Mouse (Mus musculus): ENCODE results near the gene Rprd2. TPM values are rescaled to one million over a fixed set of nuclear protein-coding genes. Genes with fewer than 3 reads are reported as not detected.

Rprd2 gene
- total and polyA plus RNA-seq, 3 experiments = 8.4 to 16.2 (median 12.5) TPM

GRCm38 (mm10) chr3:95716075-95716474, 102.6 kb downstream of the Rprd2 start:
- in situ Hi-C loops (cut with MboI; ENCODE audit: low pct_ligation_motif_present, low pct_unique_long_range_greater_than_20kb, low sequenced_read_pairs) (no loop called here), dilution Hi-C loops (cut with MboI; ENCODE audit: extremely low pct_ligation_motif_present, extremely low pct_unique_long_range_greater_than_20kb, low sequenced_read_pairs) (no loop called here)
- Histone ChIP-seq H3K4me1 (ENCODE audit: control insufficient read depth in 1 of 2, insufficient read depth in 2 of 2) (peaks cover 5 to 22% of the 10 kb centered on the region in 2 experiments), H3K27me3 (replicated peaks) (no peaks in the 10 kb centered on the region), H3K36me3 (replicated peaks in 1 of 2; ENCODE audit: control insufficient read depth in 1 of 2, insufficient read depth in 1 of 2, low read length in 1 of 2) (no peaks in the 10 kb centered on the region), H3K4me2 (ENCODE audit: insufficient read depth, low read depth, poor library complexity, severe bottlenecking) (no peak overlapping the region), H3K27ac (ENCODE audit: insufficient read depth, low read depth) (no peak overlapping the region), H3K4me3 (replicated peaks in 1 of 3; ENCODE audit: low read depth in 2 of 3, low read length in 2 of 3, poor library complexity in 1 of 3) (no peak overlapping the region), H3K9me3 (replicated peaks; ENCODE audit: low read length) (peaks cover 6% of the 10 kb centered on the region), H3K9ac (ENCODE audit: insufficient read depth, low read depth) (no peak overlapping the region), H3K79me2 (replicated peaks; ENCODE audit: control insufficient read depth, extremely low read depth, insufficient read depth, poor library complexity, severe bottlenecking) (no peaks in the 10 kb centered on the region)
- DNase-seq (ENCODE audit: extremely low read depth) = no peak
- TF ChIP-seq MEF2A (IDR thresholded peaks at IDR 0.05; ENCODE audit: borderline replicate concordance, low read depth, low read length) = peak; percentile 15; the same call in 1 of the 2 replicates
- TF ChIP-seq MYC (IDR thresholded peaks at IDR 0.05; ENCODE audit: low read depth, low read length) = no peak
- peak; percentile 76 for TF ChIP-seq IRF4 (IDR thresholded peaks at IDR 0.05; ENCODE audit: low read depth, low read length)
- TF ChIP-seq TBP (conservative IDR thresholded peaks at IDR 0.05; ENCODE audit: low read depth, low read length) = peak; percentile 90
- TF ChIP-seq HCFC1 (IDR thresholded peaks at IDR 0.05; ENCODE audit: low read depth, low read length) = no peak
- peak; percentile 51; the same call in 1 of the 2 replicates for TF ChIP-seq ELF1 (IDR thresholded peaks at IDR 0.05; ENCODE audit: low read depth, low read length)

Other genes with a start within 250 kb of the Rprd2 start
- 22.4 and 23.4 TPM in 2 replicates for gene Golph3l, start 229.9 kb downstream of the Rprd2 start, total RNA-seq (2012; rRNA removed)
- gene Golph3l, start 229.9 kb downstream of the Rprd2 start, total RNA-seq (2014; rRNA removed) = 35.5 and 36.9 TPM in 2 replicates
- 21.6 and 22.7 TPM in 2 replicates for gene Golph3l, start 229.9 kb downstream of the Rprd2 start, polyA plus RNA-seq (2012; ENCODE audit: insufficient read length, low read depth)
- gene Ensa, start 193.9 kb downstream of the Rprd2 start, total RNA-seq (2012; rRNA removed) = 51.5 and 53.9 TPM in 2 replicates
- 57.8 and 60.8 TPM in 2 replicates for gene Ensa, start 193.9 kb downstream of the Rprd2 start, total RNA-seq (2014; rRNA removed)
- gene Ensa, start 193.9 kb downstream of the Rprd2 start, polyA plus RNA-seq (2012; ENCODE audit: insufficient read length, low read depth) = 58.4 and 62.6 TPM in 2 replicates
- gene Mcl1, start 160.1 kb downstream of the Rprd2 start, total RNA-seq (2012; rRNA removed) = 95.9 and 114 TPM in 2 replicates
- gene Mcl1, start 160.1 kb downstream of the Rprd2 start, total RNA-seq (2014; rRNA removed) = 223 and 225 TPM in 2 replicates
- 188 and 197 TPM in 2 replicates for gene Mcl1, start 160.1 kb downstream of the Rprd2 start, polyA plus RNA-seq (2012; ENCODE audit: insufficient read length, low read depth)
- gene Adamtsl4, start 130.9 kb downstream of the Rprd2 start, total RNA-seq (2012; rRNA removed) = 0.85 and 1.1 TPM in 2 replicates
- not detected in 2 replicates for gene Adamtsl4, start 130.9 kb downstream of the Rprd2 start, total RNA-seq (2014; rRNA removed)
- 0.10 TPM in 1 of 2 replicates, not detected in the other for gene Adamtsl4, start 130.9 kb downstream of the Rprd2 start, polyA plus RNA-seq (2012; ENCODE audit: insufficient read length, low read depth)
- gene Ecm1, start 79.3 kb downstream of the Rprd2 start, total RNA-seq (2012; rRNA removed) = 0.42 and 1.0 TPM in 2 replicates
- gene Ecm1, start 79.3 kb downstream of the Rprd2 start, total RNA-seq (2014; rRNA removed) = 0.40 and 1.00 TPM in 2 replicates
- 4.0 and 4.3 TPM in 2 replicates for gene Ecm1, start 79.3 kb downstream of the Rprd2 start, polyA plus RNA-seq (2012; ENCODE audit: insufficient read length, low read depth)
- gene Tars2, start 58.7 kb downstream of the Rprd2 start, total RNA-seq (2012; rRNA removed) = 71.1 and 74.7 TPM in 2 replicates
- gene Tars2, start 58.7 kb downstream of the Rprd2 start, total RNA-seq (2014; rRNA removed) = 59.8 and 61.5 TPM in 2 replicates
- gene Tars2, start 58.7 kb downstream of the Rprd2 start, polyA plus RNA-seq (2012; ENCODE audit: insufficient read length, low read depth) = 97.6 and 106 TPM in 2 replicates
- gene Prpf3, start 37.0 kb upstream of the Rprd2 start, total RNA-seq (2012; rRNA removed) = 27.1 and 35.7 TPM in 2 replicates
- gene Prpf3, start 37.0 kb upstream of the Rprd2 start, total RNA-seq (2014; rRNA removed) = 11.0 and 11.5 TPM in 2 replicates
- gene Prpf3, start 37.0 kb upstream of the Rprd2 start, polyA plus RNA-seq (2012; ENCODE audit: insufficient read length, low read depth) = 67.8 and 83.9 TPM in 2 replicates
- gene Mrps21, start 52.7 kb upstream of the Rprd2 start, total RNA-seq (2012; rRNA removed) = 317 and 415 TPM in 2 replicates
- 453 and 557 TPM in 2 replicates for gene Mrps21, start 52.7 kb upstream of the Rprd2 start, total RNA-seq (2014; rRNA removed)
- 251 and 292 TPM in 2 replicates for gene Mrps21, start 52.7 kb upstream of the Rprd2 start, polyA plus RNA-seq (2012; ENCODE audit: insufficient read length, low read depth)
- gene Ciart, start 63.4 kb upstream of the Rprd2 start, total RNA-seq (2012; rRNA removed) = 0.88 and 1.0 TPM in 2 replicates
- 1.0 and 1.2 TPM in 2 replicates for gene Ciart, start 63.4 kb upstream of the Rprd2 start, total RNA-seq (2014; rRNA removed)
- gene Ciart, start 63.4 kb upstream of the Rprd2 start, polyA plus RNA-seq (2012; ENCODE audit: insufficient read length, low read depth) = 5.1 and 5.8 TPM in 2 replicates
- 15.6 and 17.2 TPM in 2 replicates for gene BC028528, start 73.1 kb upstream of the Rprd2 start, total RNA-seq (2012; rRNA removed)
- gene BC028528, start 73.1 kb upstream of the Rprd2 start, total RNA-seq (2014; rRNA removed) = 40.6 and 54.0 TPM in 2 replicates
- 43.9 and 46.1 TPM in 2 replicates for gene BC028528, start 73.1 kb upstream of the Rprd2 start, polyA plus RNA-seq (2012; ENCODE audit: insufficient read length, low read depth)
- 63.8 and 69.4 TPM in 2 replicates for gene Aph1a, start 75.1 kb upstream of the Rprd2 start, total RNA-seq (2012; rRNA removed)
- gene Aph1a, start 75.1 kb upstream of the Rprd2 start, total RNA-seq (2014; rRNA removed) = 45.5 and 46.6 TPM in 2 replicates
- 59.9 and 62.2 TPM in 2 replicates for gene Aph1a, start 75.1 kb upstream of the Rprd2 start, polyA plus RNA-seq (2012; ENCODE audit: insufficient read length, low read depth)
- gene Car14, start 85.8 kb upstream of the Rprd2 start, total RNA-seq (2012; rRNA removed) = 0.13 TPM in 2 replicates
- not detected in 2 replicates for gene Car14, start 85.8 kb upstream of the Rprd2 start, total RNA-seq (2014; rRNA removed)
- gene Car14, start 85.8 kb upstream of the Rprd2 start, polyA plus RNA-seq (2012; ENCODE audit: insufficient read length, low read depth) = 0.36 and 0.97 TPM in 2 replicates
- 85.2 and 126 TPM in 2 replicates for gene Anp32e, start 110.4 kb upstream of the Rprd2 start, total RNA-seq (2012; rRNA removed)
- gene Anp32e, start 110.4 kb upstream of the Rprd2 start, total RNA-seq (2014; rRNA removed) = 64.8 and 74.2 TPM in 2 replicates
- 439 and 608 TPM in 2 replicates for gene Anp32e, start 110.4 kb upstream of the Rprd2 start, polyA plus RNA-seq (2012; ENCODE audit: insufficient read length, low read depth)
- 23.0 and 24.6 TPM in 2 replicates for gene Plekho1, start 177.1 kb upstream of the Rprd2 start, total RNA-seq (2012; rRNA removed)
- 22.2 and 22.3 TPM in 2 replicates for gene Plekho1, start 177.1 kb upstream of the Rprd2 start, total RNA-seq (2014; rRNA removed)
- 18.6 and 23.4 TPM in 2 replicates for gene Plekho1, start 177.1 kb upstream of the Rprd2 start, polyA plus RNA-seq (2012; ENCODE audit: insufficient read length, low read depth)
- gene Vps45, start 239.6 kb upstream of the Rprd2 start, total RNA-seq (2012; rRNA removed) = 19.1 and 20.8 TPM in 2 replicates
- 16.8 and 19.6 TPM in 2 replicates for gene Vps45, start 239.6 kb upstream of the Rprd2 start, total RNA-seq (2014; rRNA removed)
- 14.5 and 16.2 TPM in 2 replicates for gene Vps45, start 239.6 kb upstream of the Rprd2 start, polyA plus RNA-seq (2012; ENCODE audit: insufficient read length, low read depth)

Measured in CH12.LX (cell line).